Mouse (Mus musculus) gastrocnemius, adult 8-10 months (tissue): ENCODE data around the gene Magoh. TPM values are rescaled to one million over a fixed set of nuclear protein-coding genes. Genes with fewer than 3 reads are reported as not detected.

ENCODE experiments used
- DNase-seq, 2 experiments: peaks; one replicate each; pipeline ENCODE4 v3.0.0; 2022; ENCODE audit warnings: low spot score in 2 of 2
- total RNA-seq, 4 experiments: library from RNA; stranded (reverse); gene quantifications; 2 replicates each; pipeline ENCODE4 v1.2.4; 2022

Magoh gene
- total RNA-seq, 4 experiments from 2014 or later = 26.1 to 33.5 (median 27.6) TPM

DNA sequence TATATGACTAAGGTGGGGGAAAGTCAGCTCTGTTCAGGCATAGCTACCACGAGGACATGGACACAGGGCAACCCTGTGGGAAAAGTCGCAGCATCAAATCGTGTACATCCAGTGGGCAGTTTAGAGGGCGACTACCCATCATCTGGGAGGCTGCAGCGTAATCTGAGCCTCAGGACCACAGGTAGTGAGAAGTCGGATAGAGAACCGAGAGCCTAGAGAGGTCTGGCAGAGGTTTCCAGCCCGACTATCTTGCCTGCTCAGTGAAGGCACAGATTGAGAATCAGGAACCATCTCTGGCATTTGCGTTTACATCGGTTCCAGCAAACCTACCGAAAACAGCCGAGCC, 9.8 kb downstream of the Magoh start:
- DNase-seq = no peak

DNA sequence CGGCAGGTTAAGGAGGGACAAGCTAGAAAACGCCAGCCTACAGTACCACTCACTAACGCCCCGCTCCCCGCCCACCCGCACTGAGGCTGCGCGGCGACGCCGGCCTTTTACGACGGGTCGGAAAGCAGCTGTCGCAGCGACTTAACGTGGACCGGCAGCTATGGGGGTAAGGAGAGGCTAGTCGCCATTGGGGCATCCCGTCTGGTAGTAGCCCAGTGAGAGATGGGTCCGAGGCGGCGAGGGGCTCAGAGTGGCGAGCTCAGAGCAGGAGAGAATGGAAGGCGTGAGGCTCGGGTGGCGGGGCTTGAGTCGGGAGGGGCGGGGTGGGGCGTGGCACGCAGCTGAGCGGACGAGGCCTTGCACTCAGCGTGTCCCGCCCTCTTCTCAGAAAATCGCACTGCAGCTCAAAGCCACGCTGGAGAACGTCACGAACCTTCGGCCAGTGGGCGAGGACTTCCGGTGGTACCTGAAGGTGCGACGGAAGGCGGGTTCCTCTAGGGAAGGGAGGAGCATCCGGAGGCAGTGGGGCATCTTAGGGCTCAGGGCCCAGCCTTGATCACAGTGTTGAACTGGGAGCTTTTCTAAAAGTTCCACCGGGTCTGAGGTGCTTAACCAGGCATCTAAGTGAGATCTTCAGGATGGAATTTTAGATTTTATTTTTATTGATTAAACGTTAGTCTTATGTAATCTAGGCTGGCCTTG, 10.3 kb downstream of the Magoh start, which contains the start of gene 0610037L13Rik:
0610037L13Rik (plus strand) TSS at position 83 of the 702 bp plus-strand sequence.
- peak; percentile 85 to 91 for DNase-seq

DNA sequence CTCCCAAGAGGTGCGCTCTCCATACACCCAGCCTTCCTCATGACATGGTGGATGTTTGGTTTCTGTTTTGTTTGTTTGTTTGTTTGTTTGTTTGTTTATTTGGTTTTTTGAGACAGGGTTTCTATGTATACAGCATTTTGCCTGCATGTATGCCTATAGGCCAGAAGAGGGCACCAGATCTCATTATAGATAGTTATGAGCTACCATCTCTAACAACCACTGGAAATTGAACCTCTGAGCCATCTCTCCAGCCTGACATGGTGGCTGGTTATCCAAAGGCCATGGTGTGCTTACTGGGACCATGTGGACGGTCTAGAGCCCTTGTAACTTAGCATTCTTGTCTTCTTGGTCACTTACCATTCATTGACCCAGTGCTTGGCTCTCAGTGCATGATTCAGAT, 13.1 kb downstream of the Magoh start:
- no peak for DNase-seq

DNA sequence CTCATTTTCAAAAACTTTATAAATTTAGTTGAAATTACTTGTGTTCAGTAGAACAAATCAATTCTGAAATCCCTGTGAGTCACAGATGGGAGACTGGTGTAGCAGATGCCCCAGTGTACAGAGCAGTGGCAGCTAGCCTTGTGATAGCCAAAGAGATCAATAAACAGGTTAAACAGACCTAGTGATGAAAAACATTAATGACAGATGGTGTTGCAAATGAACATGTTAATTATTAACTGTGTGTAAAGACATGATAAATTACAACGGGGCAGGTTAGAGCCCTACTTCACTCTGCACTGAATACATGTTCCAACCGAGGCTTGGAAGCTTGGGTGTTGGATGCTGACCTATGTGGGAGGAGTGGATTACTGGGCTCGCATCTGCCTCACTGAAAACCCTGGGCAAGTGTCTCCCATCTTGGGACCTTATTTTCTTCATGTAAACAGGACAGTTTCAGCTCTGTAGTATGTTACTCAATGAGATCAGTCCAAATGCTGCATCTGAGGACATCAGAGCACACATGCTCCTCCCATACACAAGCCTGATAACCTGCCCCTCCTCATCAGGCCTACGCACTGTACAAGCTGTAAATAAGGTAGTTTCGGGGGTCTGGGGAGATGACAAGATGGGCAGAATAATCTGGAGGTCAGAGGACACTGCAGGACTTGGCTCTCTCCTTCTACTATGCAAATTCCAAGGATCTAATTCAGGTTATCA, 19.8 kb downstream of the Magoh start:
- no peak for DNase-seq

DNA sequence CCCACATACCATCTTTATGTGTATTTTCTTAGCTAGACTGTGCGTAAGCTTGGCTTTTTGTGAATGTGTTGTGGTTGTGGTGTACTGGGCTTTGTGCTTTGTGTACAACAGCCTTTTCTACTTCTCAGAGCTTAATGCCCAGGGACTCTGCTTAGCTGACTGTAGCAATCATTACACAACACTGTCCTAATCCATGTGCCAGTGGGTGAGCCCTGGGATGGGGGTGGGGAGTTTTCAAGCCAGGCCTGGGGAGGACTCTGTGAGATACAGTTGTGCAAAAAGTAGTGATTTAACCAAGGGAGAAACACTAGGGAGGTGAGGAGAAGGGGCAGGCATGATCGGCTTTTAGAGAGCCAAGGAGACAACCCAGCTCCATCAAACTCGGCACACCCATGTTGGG, 20.7 kb downstream of the Magoh start:
- DNase-seq = no peak

DNA sequence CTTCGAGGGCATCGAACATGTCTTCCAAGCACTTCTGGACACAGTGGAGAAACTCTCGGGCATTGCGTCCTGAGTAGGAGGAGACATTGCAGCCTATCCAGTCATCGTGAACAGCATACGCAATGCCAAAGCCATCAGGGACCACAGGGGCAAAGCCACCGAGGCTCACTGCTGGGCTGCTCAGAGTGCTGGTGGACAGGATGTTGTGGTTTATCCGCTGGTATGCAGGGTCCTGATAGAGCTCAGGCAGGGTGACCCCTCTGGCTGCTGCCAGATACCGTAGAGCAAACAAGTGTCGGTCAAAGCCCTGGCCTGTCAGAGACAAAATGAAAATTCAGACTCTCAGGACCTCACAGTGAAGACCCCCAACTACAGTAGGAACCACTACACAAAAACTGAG, 24.7 kb downstream of the Magoh start:
- DNase-seq = no peak

DNA sequence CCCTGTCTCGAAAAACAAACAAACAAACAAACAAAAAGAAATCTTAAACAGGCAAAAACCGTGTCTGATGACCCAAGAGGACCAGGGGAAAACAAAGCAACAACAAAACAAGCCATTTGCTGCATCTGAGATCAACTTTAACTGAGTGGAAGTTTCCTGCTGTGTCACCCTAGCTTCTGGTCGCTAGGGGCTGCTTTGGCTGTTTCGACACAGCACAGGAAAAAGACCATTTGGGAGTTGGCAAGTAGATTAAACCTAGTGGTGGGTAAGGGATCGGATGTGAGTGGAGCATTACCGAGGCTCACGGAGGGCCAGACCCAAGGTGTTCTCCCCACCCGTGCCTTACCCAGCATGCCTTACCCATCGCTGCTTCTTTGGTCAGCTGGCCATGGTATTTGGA, 27.0 kb downstream of the Magoh start:
- DNase-seq = no peak

GRCm38 (mm10) chr4:107910020-107910419, 30.5 kb downstream of the Magoh start:
- DNase-seq = no peak

DNA sequence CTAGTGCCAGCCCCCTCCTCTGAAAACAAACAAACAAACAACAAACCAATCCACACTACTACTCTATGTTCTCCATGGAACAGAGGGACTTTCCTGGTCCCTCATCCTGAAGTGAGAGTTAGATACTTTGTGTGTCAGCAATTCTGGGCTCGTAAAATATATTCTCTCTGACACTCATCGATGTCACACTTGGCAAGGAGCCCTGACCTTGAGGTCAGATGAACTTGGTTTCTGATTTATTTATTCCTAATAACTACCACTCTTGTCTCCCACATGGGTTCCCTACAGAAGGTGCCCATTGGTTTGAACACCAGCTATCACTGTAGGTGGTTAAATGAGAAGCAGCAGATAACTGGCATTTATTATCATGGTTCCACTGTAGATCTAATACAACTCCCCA, 40.8 kb downstream of the Magoh start:
- DNase-seq = no peak

DNA sequence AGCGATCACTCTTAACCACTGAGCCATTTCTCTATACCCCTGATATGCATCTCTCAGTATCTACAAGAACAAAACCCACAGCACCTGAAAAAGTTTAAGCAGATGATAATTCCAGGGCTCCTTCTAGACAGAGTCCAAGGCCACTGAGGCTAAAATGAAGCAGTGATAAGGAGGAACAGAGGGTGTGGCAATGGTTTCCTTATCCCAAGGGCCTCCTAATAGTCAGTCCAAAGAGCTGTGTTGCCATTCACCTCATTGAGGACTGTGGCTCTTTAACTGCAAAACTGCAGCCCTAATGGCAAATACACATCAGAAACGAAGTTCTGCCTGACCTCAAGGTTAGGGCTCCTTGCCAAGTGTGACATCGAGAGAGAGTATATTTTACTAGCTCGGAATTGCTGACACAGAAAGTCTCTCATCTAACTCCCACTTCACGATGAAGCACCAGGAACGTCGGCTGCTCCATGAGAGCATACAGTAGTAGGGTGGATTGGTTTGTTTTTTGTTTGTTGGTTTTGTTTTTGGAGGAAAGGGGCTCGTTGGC, 41.7 kb downstream of the Magoh start:
- DNase-seq = no peak

GRCm38 (mm10) chr4:107921952-107922351, 42.4 kb downstream of the Magoh start:
- DNase-seq = no peak

DNA sequence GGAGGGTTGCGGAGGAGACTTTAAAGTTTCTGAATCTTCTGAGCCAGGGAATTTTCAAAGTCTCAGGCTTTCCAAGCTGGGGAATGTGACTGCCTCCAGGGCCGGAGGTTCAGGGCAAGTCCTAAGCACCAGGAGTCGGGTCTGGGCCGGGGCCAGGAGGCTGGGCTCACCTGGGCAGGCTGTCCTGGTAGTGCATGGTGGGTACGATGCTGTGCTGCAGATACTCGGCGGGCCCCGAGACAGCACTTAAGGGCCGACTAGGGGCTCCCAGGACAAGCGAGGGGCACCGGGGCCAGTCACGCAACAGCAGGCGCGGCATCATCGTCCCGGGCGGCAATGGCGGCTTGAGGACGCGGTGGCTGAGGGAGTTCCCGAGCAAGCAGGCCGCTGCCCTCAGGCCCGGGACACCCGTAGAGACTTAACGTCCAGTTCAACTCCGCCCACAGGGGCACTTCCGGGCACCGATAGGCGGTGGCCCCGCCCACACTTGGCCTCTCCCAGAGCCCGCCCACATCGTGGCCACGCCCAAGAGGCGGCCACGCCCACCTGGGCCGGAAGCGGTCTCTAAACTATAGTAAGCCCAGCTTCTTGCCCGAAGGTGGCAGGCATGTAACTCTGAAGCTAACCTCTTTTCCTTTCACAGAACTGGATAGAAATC, 43.7 kb downstream of the Magoh start, which contains the start of gene Cpt2:
Cpt2 (minus strand) TSS at position 466 of the 658 bp plus-strand sequence.
- peak; percentile 95 to 97 for DNase-seq

- DNase-seq = no peak
Observed at GRCm38 (mm10) chr4:107923803-107924194, 44.2 kb downstream of the Magoh start.

GRCm38 (mm10) chr4:107928269-107928668, 48.7 kb downstream of the Magoh start:
- no peak for DNase-seq

DNA sequence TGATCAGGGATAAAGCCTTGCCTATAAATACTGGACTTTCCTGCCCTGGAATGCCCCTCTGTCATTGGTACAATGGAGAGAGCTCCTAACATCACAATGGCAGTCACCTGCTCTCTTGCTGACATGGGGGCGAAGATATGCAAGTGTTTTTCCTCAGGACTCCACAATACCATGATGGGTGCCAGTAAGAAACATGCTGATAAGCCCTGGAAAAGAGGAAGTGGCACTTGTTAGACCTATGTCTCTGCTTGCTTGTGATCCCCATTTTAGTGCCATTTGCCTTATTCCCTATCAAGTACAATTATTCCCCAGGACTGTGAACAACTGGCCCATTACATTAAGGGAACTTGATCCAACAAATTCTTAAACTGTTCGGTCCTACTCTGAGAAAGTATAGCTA, 49.2 kb downstream of the Magoh start:
- DNase-seq = no peak

- no peak for DNase-seq
Observed at GRCm38 (mm10) chr4:107931453-107931852, 51.9 kb downstream of the Magoh start.

DNA sequence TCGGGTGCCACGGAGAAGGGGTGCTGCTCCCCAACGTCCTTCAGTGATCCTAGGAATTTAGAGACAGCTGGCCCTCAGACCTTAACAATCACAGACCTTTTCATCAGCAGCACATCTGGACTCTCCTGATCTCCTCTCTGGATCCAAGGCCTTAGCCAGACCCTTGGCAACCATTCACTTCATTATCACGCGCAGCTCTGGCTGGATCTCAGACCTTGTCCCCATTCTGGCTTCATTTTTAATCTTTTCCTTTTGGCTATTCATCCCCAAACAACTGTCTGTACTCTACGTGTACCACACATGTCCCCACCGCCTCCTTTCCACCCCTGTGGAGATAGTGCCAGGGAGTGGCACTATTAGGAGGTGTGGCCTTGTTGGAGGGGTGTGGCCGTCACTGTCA, 53.7 kb downstream of the Magoh start:
- DNase-seq = peak in 1 of 2 experiments; percentile 12

- DNase-seq = no peak
Observed at GRCm38 (mm10) chr4:107935254-107935653, 55.7 kb downstream of the Magoh start.
